Mouse (Mus musculus) midbrain, embryonic 12.5 days (tissue): ENCODE results near the gene Mrpl38. TPM values are rescaled to one million over a fixed set of nuclear protein-coding genes. Genes with fewer than 3 reads are reported as not detected.

Experiments
- ATAC-seq: fragments of 200-750 bp; cut with Nextera tagmentation; 2 replicates; pipeline ENCODE4 v1.8.0; 2017; ENCODE audit warnings: low read depth, moderate TSS enrichment, moderate library complexity; ENCODE audit not compliant: low FRiP score
- H3K27ac ChIP-seq: fragments of 300-500 bp; sonication (generic); replicated peaks from 2 replicates; pipeline ENCODE4 v1.5.1; 2016; ENCODE audit warnings: mild to moderate bottlenecking
- H3K27me3 ChIP-seq: fragments of 300-500 bp; sonication (generic); 2 replicates; pipeline ENCODE4 v1.6.1; 2016; ENCODE audit warnings: mild to moderate bottlenecking
- H3K36me3 ChIP-seq: fragments of 300-500 bp; sonication (generic); 2 replicates; pipeline ENCODE4 v1.6.1; 2016
- H3K4me1 ChIP-seq: fragments of 300-500 bp; sonication (generic); 2 replicates; pipeline ENCODE4 v1.6.1; 2016
- H3K4me2 ChIP-seq: fragments of 300-500 bp; sonication (generic); replicated peaks from 2 replicates; pipeline ENCODE4 v1.6.1; 2016; ENCODE audit warnings: mild to moderate bottlenecking, moderate library complexity
- H3K4me3 ChIP-seq: fragments of 300-500 bp; sonication (generic); 2 replicates; pipeline ENCODE4 v1.5.1; 2016; ENCODE audit warnings: mild to moderate bottlenecking
- H3K9ac ChIP-seq: fragments of 300-500 bp; sonication (generic); replicated peaks from 2 replicates; pipeline ENCODE4 v1.6.1; 2016; ENCODE audit warnings: mild to moderate bottlenecking, moderate library complexity
- H3K9me3 ChIP-seq: fragments of 300-500 bp; sonication (generic); 2 replicates; pipeline ENCODE4 v1.6.1; 2016; ENCODE audit warnings: mild to moderate bottlenecking
- whole genome bisulfite sequencing: fragments of 180-500 bp; shearing (Covaris S2); methylation state at CpG from one replicate; pipeline ENCODE4 v1.1.7; 2016; 5-methylcytosine and 5-hydroxymethylcytosine counted together
- polyA plus RNA-seq: library from polyadenylated mRNA; unstranded; fragments of >200 nt; fragmentation: Nextera tagmentation; extraction: Ambion mirVana; gene quantifications from 2 replicates; pipeline ENCODE4 v1.2.1, GENCODE M21; 2016

The Mrpl38 gene
- polyA plus RNA-seq, result 82.3 and 84.4 TPM in 2 replicates

- no peaks in the 10 kb centered on the region for H3K27me3 ChIP-seq
- ATAC-seq, result peak; percentile 94
- H3K9ac ChIP-seq, result peak within 1 kb of the TSS; percentile 83
- H3K27ac ChIP-seq, result peak within 1 kb of the TSS; percentile 77
- H3K4me3 ChIP-seq, result peak within 1 kb of the TSS; percentile 80
- H3K4me2 ChIP-seq, result peak within 1 kb of the TSS; percentile 64
- peaks cover 6% of the 10 kb centered on the region for H3K4me1 ChIP-seq
- whole genome bisulfite sequencing, result under 1% methylated on average over 58 of the region's 60 CpGs
- H3K9me3 ChIP-seq, result no peaks in the 10 kb centered on the region
- peaks cover 48% of the 10 kb centered on the region for H3K36me3 ChIP-seq
Observed at GRCm38 (mm10) chr11:116138468-116139138, at the start of gene Mrpl38. TSS of gene Mrpl38 (minus strand) at chr11:116138868.

- Histone ChIP-seq H3K27me3 (no peaks in the 10 kb centered on the region), H3K4me2 (no peak overlapping the region), H3K4me1 (peaks cover 8% of the 10 kb centered on the region; the same call in 1 of the 2 replicates), H3K4me3 (no peak overlapping the region), H3K9ac (no peak overlapping the region), H3K36me3 (peaks cover 43% of the 10 kb centered on the region), H3K9me3 (no peaks in the 10 kb centered on the region), H3K27ac (no peak overlapping the region; the same call in 1 of the 2 replicates)
- no peak for ATAC-seq
- 46% methylated on average over 11 of the region's 11 CpGs for WGBS
Observed at GRCm38 (mm10) chr11:116187226-116187930, 48.7 kb upstream of the Mrpl38 start.

- H3K27ac ChIP-seq, result no peak overlapping the region; the same call in 1 of the 2 replicates
Observed at GRCm38 (mm10) chr11:116186360-116186759, 47.7 kb upstream of the Mrpl38 start.

GRCm38 (mm10) chr11:116185836-116186235, 47.2 kb upstream of the Mrpl38 start:
- no peak overlapping the region for H3K4me2 ChIP-seq
- 88% methylated on average over 3 of the region's 3 CpGs for WGBS

More at GRCm38 (mm10) chr11:116186360-116186759, 47.7 kb upstream of the Mrpl38 start:
- WGBS, result 79% methylated on average over 11 of the region's 11 CpGs
- ATAC-seq, result no peak
- Histone ChIP-seq H3K9me3 (no peaks in the 10 kb centered on the region), H3K4me3 (no peak overlapping the region), H3K4me2 (no peak overlapping the region), H3K4me1 (peaks cover 8% of the 10 kb centered on the region; the same call in 1 of the 2 replicates), H3K36me3 (peaks cover 49% of the 10 kb centered on the region), H3K27me3 (no peaks in the 10 kb centered on the region), H3K9ac (no peak overlapping the region)

GRCm38 (mm10) chr11:116178411-116179121, 39.9 kb upstream of the Mrpl38 start:
- H3K4me3 ChIP-seq, result no peak overlapping the region
- H3K36me3 ChIP-seq, result peaks cover 83% of the 10 kb centered on the region
- ATAC-seq, result no peak
- H3K4me2 ChIP-seq, result no peak overlapping the region
- H3K27me3 ChIP-seq, result no peaks in the 10 kb centered on the region
- no peaks in the 10 kb centered on the region for H3K4me1 ChIP-seq
- no peak overlapping the region for H3K9ac ChIP-seq
- 90% methylated on average over 20 of the region's 20 CpGs for WGBS
- no peak overlapping the region for H3K27ac ChIP-seq
- no peaks in the 10 kb centered on the region for H3K9me3 ChIP-seq

More at GRCm38 (mm10) chr11:116185836-116186235, 47.2 kb upstream of the Mrpl38 start:
- Histone ChIP-seq H3K27me3 (no peaks in the 10 kb centered on the region), H3K9me3 (no peaks in the 10 kb centered on the region), H3K9ac (no peak overlapping the region), H3K4me1 (peaks cover 8% of the 10 kb centered on the region; the same call in 1 of the 2 replicates), H3K27ac (0 out of 2 replicates have a peak overlapping the region, but pooled peaks have one; percentile 20), H3K4me3 (no peak overlapping the region), H3K36me3 (peaks cover 45% of the 10 kb centered on the region)
- ATAC-seq, result no peak

- Histone ChIP-seq H3K4me2 (no peak overlapping the region), H3K9me3 (no peaks in the 10 kb centered on the region), H3K27ac (no peak overlapping the region), H3K4me3 (no peak overlapping the region), H3K9ac (no peak overlapping the region), H3K27me3 (no peaks in the 10 kb centered on the region), H3K36me3 (peaks cover 90% of the 10 kb centered on the region), H3K4me1 (no peaks in the 10 kb centered on the region)
- ATAC-seq, result no peak
- 84% methylated on average over 7 of the region's 7 CpGs for WGBS
Observed at GRCm38 (mm10) chr11:116176010-116176409, 37.3 kb upstream of the Mrpl38 start.

GRCm38 (mm10) chr11:116174775-116175448, 36.2 kb upstream of the Mrpl38 start:
- no peaks in the 10 kb centered on the region for H3K27me3 ChIP-seq
- no peak overlapping the region for H3K27ac ChIP-seq
- H3K4me3 ChIP-seq, result no peak overlapping the region
- no peaks in the 10 kb centered on the region for H3K9me3 ChIP-seq
- peaks cover 79% of the 10 kb centered on the region for H3K36me3 ChIP-seq
- H3K9ac ChIP-seq, result no peak overlapping the region
- H3K4me1 ChIP-seq, result no peaks in the 10 kb centered on the region
- H3K4me2 ChIP-seq, result no peak overlapping the region
- 88% methylated on average over 22 of the region's 22 CpGs for WGBS
- ATAC-seq, result no peak

- Histone ChIP-seq H3K4me3 (no peak overlapping the region), H3K27ac (no peak overlapping the region), H3K36me3 (peaks cover 53% of the 10 kb centered on the region), H3K9ac (no peak overlapping the region), H3K9me3 (no peaks in the 10 kb centered on the region), H3K4me1 (peaks cover 6% of the 10 kb centered on the region), H3K27me3 (no peaks in the 10 kb centered on the region), H3K4me2 (no peak overlapping the region)
- no peak for ATAC-seq
- WGBS, result 88% methylated on average over 2 of the region's 2 CpGs
Observed at GRCm38 (mm10) chr11:116171959-116172358, 33.3 kb upstream of the Mrpl38 start.

- WGBS, result 90% methylated on average over 5 of the region's 5 CpGs
- Histone ChIP-seq H3K9ac (no peak overlapping the region), H3K27me3 (no peaks in the 10 kb centered on the region), H3K36me3 (peaks cover 48% of the 10 kb centered on the region), H3K4me2 (no peak overlapping the region), H3K27ac (no peak overlapping the region), H3K4me1 (peaks cover 15% of the 10 kb centered on the region), H3K4me3 (no peak overlapping the region), H3K9me3 (no peaks in the 10 kb centered on the region)
- ATAC-seq, result no peak
Observed at GRCm38 (mm10) chr11:116170003-116170800, 31.5 kb upstream of the Mrpl38 start.

- H3K36me3 ChIP-seq, result peaks cover 46% of the 10 kb centered on the region
- peaks cover 15% of the 10 kb centered on the region for H3K4me1 ChIP-seq
Observed at GRCm38 (mm10) chr11:116169214-116169613, 30.5 kb upstream of the Mrpl38 start.

More at GRCm38 (mm10) chr11:116169214-116169613, 30.5 kb upstream of the Mrpl38 start:
- no peak overlapping the region for H3K27ac ChIP-seq
- H3K9ac ChIP-seq, result no peak overlapping the region
- ATAC-seq, result no peak
- no peaks in the 10 kb centered on the region for H3K27me3 ChIP-seq
- no peak overlapping the region for H3K4me2 ChIP-seq
- 80% methylated on average over 3 of the region's 3 CpGs for WGBS
- no peaks in the 10 kb centered on the region for H3K9me3 ChIP-seq
- H3K4me3 ChIP-seq, result no peak overlapping the region
